Mouse (Mus musculus) forebrain, postnatal 0 days (tissue): ENCODE measurements around the gene Kctd19. TPM values are rescaled to one million over a fixed set of nuclear protein-coding genes. Genes with fewer than 3 reads are reported as not detected.

Experiments used
- ATAC-seq: fragments of 200-750 bp; cut with Nextera tagmentation; 2 replicates; pipeline ENCODE4 v1.8.0; 2017; ENCODE audit warnings: mild to moderate bottlenecking, moderate library complexity
- DNase-seq: peaks from one replicate; pipeline ENCODE4 v3.0.0-alpha.2; 2015
- H3K27ac ChIP-seq: fragments of 300-500 bp; sonication (generic); 2 replicates; pipeline ENCODE4 v1.5.1; 2014; ENCODE audit warnings: low read depth, mild to moderate bottlenecking, antibody characterized with exemption, low read length, moderate library complexity, mixed read lengths
- H3K27me3 ChIP-seq: fragments of 300-500 bp; sonication (generic); 2 replicates; pipeline ENCODE4 v1.6.1; 2014; ENCODE audit warnings: mild to moderate bottlenecking, low read length, mixed read lengths; ENCODE audit not compliant: insufficient read depth
- H3K36me3 ChIP-seq: fragments of 300-500 bp; sonication (generic); 2 replicates; pipeline ENCODE4 v1.6.1; 2014; ENCODE audit warnings: mild to moderate bottlenecking, moderate library complexity; ENCODE audit not compliant: insufficient read depth
- H3K4me1 ChIP-seq: fragments of 300-500 bp; sonication (generic); 2 replicates; pipeline ENCODE4 v1.6.1; 2014; ENCODE audit warnings: antibody characterized with exemption; ENCODE audit not compliant: insufficient read depth
- H3K4me2 ChIP-seq: fragments of 300-500 bp; sonication (generic); 2 replicates; pipeline ENCODE4 v1.6.1; 2014; ENCODE audit warnings: low read depth, mild to moderate bottlenecking, moderate library complexity
- H3K4me3 ChIP-seq: fragments of 300-500 bp; sonication (generic); 2 replicates; pipeline ENCODE4 v1.5.1; 2014; ENCODE audit warnings: low read depth, low read length, mixed read lengths
- H3K9ac ChIP-seq: fragments of 300-500 bp; sonication (generic); 2 replicates; pipeline ENCODE4 v1.6.1; 2014; ENCODE audit warnings: mild to moderate bottlenecking
- H3K9me3 ChIP-seq: fragments of 300-500 bp; sonication (generic); 2 replicates; pipeline ENCODE4 v1.6.1; 2016; ENCODE audit warnings: low read length
- CTCF ChIP-seq: sonication (generic); IDR thresholded peaks from 2 replicates; pipeline ENCODE4 v1.5.1; 2016; ENCODE audit warnings: antibody characterized with exemption, control low read depth, low read depth
- WGBS: fragments of 180-500 bp; shearing (Covaris S2); extraction: QIAGEN DNeasy Blood & Tissue Kit; methylation state at CpG from one replicate; pipeline ENCODE4 v1.1.7; 2014; 5-methylcytosine and 5-hydroxymethylcytosine counted together
- polyA plus RNA-seq: library from polyadenylated mRNA; unstranded; fragments of >200 nt; fragmentation: Nextera tagmentation; extraction: Ambion mirVana; gene quantifications from 2 replicates; pipeline ENCODE4 v1.2.1, GENCODE M21; 2015
- total RNA-seq: library from RNA; depleted of rRNA; stranded (reverse); fragments of >200 nt; gene quantifications from 2 replicates; pipeline ENCODE4 v1.2.3, GENCODE M21; 2014

The Kctd19 gene
- total and polyA plus RNA-seq, 2 experiments from 2014 or later: 0.10 to 0.19 TPM

DNA sequence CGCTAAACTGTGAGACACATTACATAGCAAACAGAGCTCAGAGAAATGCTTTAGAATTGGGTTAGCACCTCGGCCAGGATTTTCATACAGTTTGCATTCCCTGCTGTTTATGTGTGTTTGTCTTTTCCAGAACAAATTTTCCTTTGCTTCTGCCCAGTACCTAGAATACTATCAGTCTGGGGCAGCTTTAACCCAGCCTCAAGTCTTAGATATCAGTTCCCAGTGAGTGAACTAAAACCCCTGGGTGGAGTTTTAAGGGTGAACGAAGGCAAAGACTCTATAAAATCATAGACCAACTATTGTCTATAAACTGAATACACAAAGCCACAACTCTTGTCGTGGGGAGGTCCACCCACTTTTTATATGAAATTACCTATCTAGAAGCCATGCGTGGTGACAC, 35.3 kb upstream of the Kctd19 start:
- WGBS: 89% methylated on average over 5 of the region's 5 CpGs
- Histone ChIP-seq H3K4me2 (no peak overlapping the region), H3K9ac (no peak overlapping the region), H3K4me3 (no peak overlapping the region), H3K9me3 (no peaks in the 10 kb centered on the region), H3K4me1 (peaks cover 7% of the 10 kb centered on the region), H3K27me3 (no peaks in the 10 kb centered on the region), H3K27ac (no peak overlapping the region), H3K36me3 (no peaks in the 10 kb centered on the region)
- DNase-seq (no peak), ATAC-seq (no peak)
- no peak for TF ChIP-seq CTCF

DNA sequence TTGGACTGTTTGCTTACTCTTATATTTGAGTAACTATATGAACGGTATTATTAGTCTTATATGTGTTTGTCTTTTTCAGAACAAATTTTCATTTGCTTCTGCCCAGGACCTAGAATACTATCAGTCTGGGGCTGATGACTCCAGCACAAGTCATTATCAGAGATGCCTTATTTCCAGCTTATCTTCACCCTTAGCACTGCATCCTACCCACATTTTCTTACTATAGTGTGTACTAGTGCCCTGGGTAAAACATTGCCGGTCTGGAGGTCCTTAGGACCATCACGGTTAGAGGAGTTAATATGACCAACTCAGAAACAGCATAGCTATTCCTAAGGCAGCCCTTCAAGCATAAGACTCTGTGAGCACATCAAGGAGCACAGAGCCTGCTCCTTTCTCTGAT, 34.9 kb upstream of the Kctd19 start:
- WGBS: 98% methylated on average over 3 of the region's 3 CpGs
- Histone ChIP-seq H3K27me3 (no peaks in the 10 kb centered on the region), H3K9me3 (no peaks in the 10 kb centered on the region), H3K36me3 (no peaks in the 10 kb centered on the region), H3K4me1 (peaks cover 7% of the 10 kb centered on the region), H3K4me3 (no peak overlapping the region), H3K4me2 (no peak overlapping the region), H3K27ac (no peak overlapping the region), H3K9ac (no peak overlapping the region)
- ATAC-seq (no peak), DNase-seq (no peak)
- no peak for TF ChIP-seq CTCF

DNA sequence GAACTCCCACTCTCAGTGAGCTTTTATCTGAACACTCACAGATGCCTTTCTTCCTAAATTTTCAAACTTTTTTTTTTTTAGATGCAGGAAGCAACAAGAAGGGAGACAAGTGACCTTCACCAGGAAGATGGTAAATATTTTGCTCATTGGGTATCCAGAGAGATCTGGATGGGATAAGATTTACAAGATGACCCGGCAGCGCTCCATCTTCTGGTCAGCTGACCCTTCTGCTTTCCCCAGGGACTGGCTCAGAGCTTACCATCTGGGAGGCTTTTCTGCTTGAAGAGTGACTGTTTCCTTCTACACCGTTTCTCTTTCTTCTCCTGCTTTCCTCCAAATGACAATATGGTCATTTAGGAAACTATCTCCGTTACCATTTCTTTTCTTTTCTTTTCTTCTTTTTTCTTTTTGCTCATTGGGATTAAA, 32.8 kb upstream of the Kctd19 start:
- 18% methylated on average over 4 of the region's 4 CpGs for WGBS
- Histone ChIP-seq H3K9me3 (no peaks in the 10 kb centered on the region), H3K36me3 (no peaks in the 10 kb centered on the region), H3K4me2 (no peak overlapping the region), H3K9ac (no peak overlapping the region), H3K4me1 (peaks cover 7% of the 10 kb centered on the region), H3K27me3 (no peaks in the 10 kb centered on the region), H3K4me3 (no peak overlapping the region), H3K27ac (no peak overlapping the region)
- DNase-seq: no peak
- TF ChIP-seq CTCF: no peak
- ATAC-seq: peak; percentile 46; the same call in 1 of the 2 replicates

DNA sequence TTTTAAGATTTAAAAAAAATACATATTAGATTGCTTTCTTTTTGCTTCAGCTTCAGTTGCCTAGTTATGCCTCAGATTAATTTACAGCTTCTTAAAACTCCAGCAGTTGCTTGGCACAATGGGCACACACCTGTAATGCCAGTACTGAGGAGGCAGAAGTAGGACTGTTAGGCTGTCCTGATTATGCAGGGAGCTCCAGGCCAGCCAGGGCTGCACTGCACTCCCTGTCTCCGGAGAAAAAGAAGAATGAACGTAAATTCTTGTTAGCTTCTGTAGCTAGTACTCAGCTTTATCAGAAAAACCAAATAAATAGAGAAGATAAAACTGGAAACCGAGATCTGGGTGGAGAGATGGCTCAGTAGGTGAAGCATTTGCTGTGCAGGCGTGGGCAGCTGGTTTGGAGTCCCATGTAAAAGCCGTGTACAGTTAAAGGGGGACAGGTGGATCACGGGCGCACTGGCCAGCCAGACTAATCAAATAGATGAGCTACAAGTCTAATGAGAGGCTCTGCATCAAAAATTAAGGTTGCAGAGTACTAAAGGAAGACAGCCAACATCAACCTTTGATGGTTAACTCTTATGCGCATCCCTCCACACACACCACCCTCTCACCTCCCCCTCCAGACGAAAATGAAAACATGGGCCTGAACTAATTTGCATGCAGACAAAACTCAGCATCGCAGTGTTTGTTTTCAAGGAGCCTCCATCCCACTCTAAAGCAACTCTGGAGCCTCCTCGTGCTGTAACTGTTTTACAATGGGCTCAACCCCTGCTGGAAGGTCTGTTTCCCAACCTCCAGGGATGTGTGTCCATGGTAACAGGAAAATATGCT, 32.2 kb upstream of the Kctd19 start:
- WGBS: 17% methylated on average over 11 of the region's 11 CpGs
- DNase-seq (no peak), ATAC-seq (peak; percentile 79)
- Histone ChIP-seq H3K9me3 (no peaks in the 10 kb centered on the region), H3K4me1 (peaks cover 7% of the 10 kb centered on the region), H3K9ac (no peak overlapping the region), H3K27ac (no peak overlapping the region), H3K4me2 (no peak overlapping the region), H3K36me3 (no peaks in the 10 kb centered on the region), H3K27me3 (no peaks in the 10 kb centered on the region), H3K4me3 (no peak overlapping the region)
- no peak for TF ChIP-seq CTCF

DNA sequence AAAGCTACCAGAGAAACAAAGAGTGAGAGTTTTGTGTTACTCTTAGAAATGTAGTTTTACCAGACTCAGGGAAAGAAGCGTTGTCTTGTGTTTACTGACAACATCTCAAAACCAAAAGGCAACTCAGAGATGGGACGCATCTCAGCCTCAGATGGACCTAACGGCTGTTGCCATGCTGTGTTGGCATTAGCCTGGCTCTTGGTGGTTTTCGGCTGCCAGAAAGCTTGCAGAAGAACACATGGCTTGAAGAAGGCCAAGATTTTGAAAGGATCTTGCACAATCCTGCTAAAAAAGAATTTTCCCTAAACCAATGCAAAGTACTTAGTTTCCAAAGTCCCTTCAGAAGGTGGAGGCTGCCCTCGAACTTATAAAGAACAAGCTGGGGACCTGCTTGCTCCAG, 29.4 kb upstream of the Kctd19 start:
- Histone ChIP-seq H3K27me3 (no peaks in the 10 kb centered on the region), H3K9ac (no peak overlapping the region), H3K36me3 (no peaks in the 10 kb centered on the region), H3K9me3 (no peaks in the 10 kb centered on the region), H3K4me3 (no peak overlapping the region), H3K4me1 (peaks cover 7% of the 10 kb centered on the region), H3K4me2 (no peak overlapping the region), H3K27ac (no peak overlapping the region)
- WGBS: 65% methylated on average over 5 of the region's 5 CpGs
- no peak for TF ChIP-seq CTCF
- ATAC-seq (peak; percentile 70), DNase-seq (peak; percentile 77)

DNA sequence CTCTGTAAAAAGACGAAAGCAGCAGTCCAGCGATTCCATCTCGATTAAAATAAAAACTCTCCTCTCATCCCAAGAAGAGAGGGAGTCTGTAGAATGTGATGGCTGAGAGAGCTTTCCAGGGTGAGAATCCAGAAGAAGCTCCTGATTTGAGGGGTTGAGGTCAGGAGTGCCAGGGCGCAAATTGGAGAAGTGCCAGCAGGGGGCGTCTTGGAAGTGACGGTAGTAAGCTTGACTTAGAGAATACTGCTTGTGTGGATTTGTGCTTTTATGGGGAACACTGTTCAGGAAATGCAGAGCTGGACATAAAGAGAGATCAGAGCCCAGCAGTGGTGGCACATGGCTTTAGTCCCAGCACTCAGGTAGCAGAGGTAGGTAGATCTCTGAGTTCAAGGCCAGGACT, 28.1 kb upstream of the Kctd19 start:
- WGBS: 4% methylated on average over 6 of the region's 6 CpGs
- Histone ChIP-seq H3K9me3 (no peaks in the 10 kb centered on the region), H3K27ac (no peak overlapping the region), H3K36me3 (no peaks in the 10 kb centered on the region), H3K4me3 (no peak overlapping the region), H3K4me2 (no peak overlapping the region), H3K27me3 (no peaks in the 10 kb centered on the region), H3K4me1 (peaks cover 7% of the 10 kb centered on the region), H3K9ac (no peak overlapping the region)
- peak; percentile 36; the same call in 1 of the 2 replicates for TF ChIP-seq CTCF
- ATAC-seq (no peak), DNase-seq (no peak)

DNA sequence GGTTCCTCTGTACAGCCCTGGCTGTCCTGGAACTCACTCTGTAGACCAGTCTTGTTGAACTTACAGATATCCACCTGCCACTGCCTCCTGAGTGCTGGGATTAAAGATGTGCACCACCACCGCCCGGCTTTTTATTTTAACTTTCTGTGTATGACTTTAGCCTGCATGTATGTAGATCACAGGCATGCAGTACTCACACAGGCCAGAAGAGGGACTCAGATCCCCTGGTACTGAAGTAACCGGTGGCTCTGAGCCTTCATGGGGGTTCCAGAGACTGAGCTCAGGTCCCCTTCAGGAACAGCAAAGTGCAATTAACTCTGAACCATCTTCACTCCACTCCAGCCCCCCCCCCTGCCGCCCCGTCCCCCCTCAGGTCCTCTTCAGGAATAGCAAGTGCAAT, 25.6 kb upstream of the Kctd19 start:
- no peak for ATAC-seq

More for the DNA sequence above, 25.6 kb upstream of the Kctd19 start:
- no peaks in the 10 kb centered on the region for H3K27me3 ChIP-seq
- H3K4me1 ChIP-seq: no peaks in the 10 kb centered on the region
- no peaks in the 10 kb centered on the region for H3K9me3 ChIP-seq
- H3K9ac ChIP-seq: no peak overlapping the region
- peak; percentile 38 for TF ChIP-seq CTCF
- 34% methylated on average over 5 of the region's 5 CpGs for WGBS
- no peak overlapping the region for H3K4me2 ChIP-seq
- no peaks in the 10 kb centered on the region for H3K36me3 ChIP-seq
- peak; percentile 35 for DNase-seq
- no peak overlapping the region for H3K27ac ChIP-seq
- H3K4me3 ChIP-seq: no peak overlapping the region
